Mouse (Mus musculus) embryonic fibroblast, embryonic 13.5 days (primary cell): ENCODE results near the gene Dph6.

Experiments used
- CTCF ChIP-seq: IDR thresholded peaks from 2 replicates; pipeline ENCODE4 v1.5.1; 2011; ENCODE audit warnings: mild to moderate bottlenecking, control low read depth, low read length, moderate library complexity, borderline replicate concordance; ENCODE audit not compliant: insufficient read depth
- POLR2A ChIP-seq: IDR thresholded peaks from 2 replicates; pipeline ENCODE4 v1.6.1; 2011; ENCODE audit warnings: low read depth, mild to moderate bottlenecking, control low read depth, low read length, moderate library complexity

- no peak for TF ChIP-seq CTCF
- no peak for TF ChIP-seq POLR2A
Measured at GRCm38 (mm10) chr2:114520414-114520813, 134.3 kb downstream of the Dph6 start.
